Mouse (Mus musculus): ENCODE measurements at regions not wholly inside any gene's neighbourhood (a gene's known extent, or its start where the extent isn't known, plus 50 kb on each side); places are given as distances from the start of the nearest gene placed in this dataset.

GRCm38 (mm10) chr2:169204254-169204752, 248.9 kb upstream of the Zfp64 start:
- Histone ChIP-seq H3K27me3 (ENCODE audit: insufficient read depth, poor library complexity, severe bottlenecking) (no peaks in the 10 kb centered on the region), H3K36me3 (no peaks in the 10 kb centered on the region), H3K9me3 (peaks cover 8% of the 10 kb centered on the region; the same call in 1 of the 2 replicates), H3K4me1 (replicated peaks) (peaks cover 18% of the 10 kb centered on the region), H3K4me3 (no peak overlapping the region), H3K27ac (peak overlapping the region; percentile 63)
- DNase-seq (ENCODE audit: low spot score) = peak; percentile 33
- 75% methylated on average over 19 of the region's 19 CpGs for WGBS

- 63% methylated on average over 7 of the region's 7 CpGs for WGBS
- no peak overlapping the region for H3K4me3 ChIP-seq
- no peaks in the 10 kb centered on the region for H3K36me3 ChIP-seq
- H3K27ac ChIP-seq = no peak overlapping the region
- DNase-seq (ENCODE audit: low spot score) = no peak
- no peaks in the 10 kb centered on the region for H3K27me3 ChIP-seq (ENCODE audit: insufficient read depth, poor library complexity, severe bottlenecking)
- peaks cover 16% of the 10 kb centered on the region for H3K4me1 ChIP-seq (replicated peaks)
- no peaks in the 10 kb centered on the region for H3K9me3 ChIP-seq
Measured at GRCm38 (mm10) chr2:169191974-169192373, 236.6 kb upstream of the Zfp64 start.

- Histone ChIP-seq H3K36me3 (no peaks in the 10 kb centered on the region), H3K27ac (no peak overlapping the region; the same call in 1 of the 2 replicates), H3K4me3 (no peak overlapping the region), H3K9me3 (no peaks in the 10 kb centered on the region), H3K4me1 (replicated peaks) (peaks cover 16% of the 10 kb centered on the region), H3K27me3 (ENCODE audit: insufficient read depth, poor library complexity, severe bottlenecking) (no peaks in the 10 kb centered on the region)
- no peak for DNase-seq (ENCODE audit: low spot score)
- WGBS = 65% methylated on average over 10 of the region's 10 CpGs
Measured at GRCm38 (mm10) chr2:169191465-169191864, 236.1 kb upstream of the Zfp64 start.

GRCm38 (mm10) chr2:169177565-169177964, 222.2 kb upstream of the Zfp64 start:
- Histone ChIP-seq H3K9me3 (no peaks in the 10 kb centered on the region), H3K4me3 (no peak overlapping the region), H3K27me3 (ENCODE audit: insufficient read depth, poor library complexity, severe bottlenecking) (peaks cover 2% of the 10 kb centered on the region; the same call in 1 of the 2 replicates), H3K4me1 (replicated peaks) (no peaks in the 10 kb centered on the region), H3K36me3 (no peaks in the 10 kb centered on the region), H3K27ac (no peak overlapping the region)
- 83% methylated on average over 3 of the region's 3 CpGs for WGBS
- no peak for DNase-seq (ENCODE audit: low spot score)

- WGBS = 87% methylated on average over 5 of the region's 5 CpGs
- no peak overlapping the region for H3K27ac ChIP-seq
- no peak for DNase-seq (ENCODE audit: low spot score)
- H3K9me3 ChIP-seq = no peaks in the 10 kb centered on the region
- H3K27me3 ChIP-seq (ENCODE audit: insufficient read depth, poor library complexity, severe bottlenecking) = no peaks in the 10 kb centered on the region
- no peak overlapping the region for H3K4me3 ChIP-seq
- no peaks in the 10 kb centered on the region for H3K4me1 ChIP-seq (replicated peaks)
- H3K36me3 ChIP-seq = no peaks in the 10 kb centered on the region
Measured at GRCm38 (mm10) chr2:169168795-169169194, 213.4 kb upstream of the Zfp64 start.

- H3K9me3 ChIP-seq = no peaks in the 10 kb centered on the region
- H3K4me3 ChIP-seq = no peak overlapping the region
- 84% methylated on average over 6 of the region's 6 CpGs for WGBS
- no peaks in the 10 kb centered on the region for H3K27me3 ChIP-seq (ENCODE audit: insufficient read depth, poor library complexity, severe bottlenecking)
- H3K36me3 ChIP-seq = no peaks in the 10 kb centered on the region
- no peak for DNase-seq (ENCODE audit: low spot score)
- no peaks in the 10 kb centered on the region for H3K4me1 ChIP-seq (replicated peaks)
- no peak overlapping the region for H3K27ac ChIP-seq
Measured at GRCm38 (mm10) chr2:169168376-169168775, 213.0 kb upstream of the Zfp64 start.

- WGBS = 85% methylated on average over 8 of the region's 8 CpGs
- no peaks in the 10 kb centered on the region for H3K9me3 ChIP-seq
- DNase-seq (ENCODE audit: low spot score) = no peak
- H3K4me1 ChIP-seq (replicated peaks) = peaks cover 21% of the 10 kb centered on the region
- H3K27me3 ChIP-seq (ENCODE audit: insufficient read depth, poor library complexity, severe bottlenecking) = no peaks in the 10 kb centered on the region
- no peak overlapping the region for H3K4me3 ChIP-seq
- no peak overlapping the region for H3K27ac ChIP-seq
- no peaks in the 10 kb centered on the region for H3K36me3 ChIP-seq
Measured at GRCm38 (mm10) chr2:169161651-169162050, 206.3 kb upstream of the Zfp64 start.

GRCm38 (mm10) chr2:169158760-169159159, 203.4 kb upstream of the Zfp64 start:
- H3K9me3 ChIP-seq = no peaks in the 10 kb centered on the region
- 51% methylated on average over 11 of the region's 11 CpGs for WGBS
- no peak for DNase-seq (ENCODE audit: low spot score)
- H3K4me3 ChIP-seq = no peak overlapping the region
- H3K27ac ChIP-seq = no peak overlapping the region
- no peaks in the 10 kb centered on the region for H3K27me3 ChIP-seq (ENCODE audit: insufficient read depth, poor library complexity, severe bottlenecking)
- H3K36me3 ChIP-seq = no peaks in the 10 kb centered on the region
- H3K4me1 ChIP-seq (replicated peaks) = peaks cover 29% of the 10 kb centered on the region

GRCm38 (mm10) chr2:169158005-169158673, 202.8 kb upstream of the Zfp64 start:
- no peaks in the 10 kb centered on the region for H3K36me3 ChIP-seq
- no peaks in the 10 kb centered on the region for H3K27me3 ChIP-seq (ENCODE audit: insufficient read depth, poor library complexity, severe bottlenecking)
- no peak overlapping the region for H3K4me3 ChIP-seq
- H3K27ac ChIP-seq = no peak overlapping the region
- H3K9me3 ChIP-seq = no peaks in the 10 kb centered on the region
- 68% methylated on average over 17 of the region's 17 CpGs for WGBS
- H3K4me1 ChIP-seq (replicated peaks) = peaks cover 29% of the 10 kb centered on the region
- peak; percentile 22 for DNase-seq (ENCODE audit: low spot score)

GRCm38 (mm10) chr2:169156908-169157307, 201.5 kb upstream of the Zfp64 start:
- H3K4me3 ChIP-seq = no peak overlapping the region
- H3K4me1 ChIP-seq (replicated peaks) = peaks cover 29% of the 10 kb centered on the region
- H3K27ac ChIP-seq = peak overlapping the region; percentile 35; the same call in 1 of the 2 replicates
- no peaks in the 10 kb centered on the region for H3K36me3 ChIP-seq
- H3K27me3 ChIP-seq (ENCODE audit: insufficient read depth, poor library complexity, severe bottlenecking) = no peaks in the 10 kb centered on the region
- peak; percentile 19 for DNase-seq (ENCODE audit: low spot score)
- no peaks in the 10 kb centered on the region for H3K9me3 ChIP-seq
- 67% methylated on average over 8 of the region's 8 CpGs for WGBS

GRCm38 (mm10) chr2:169154881-169155280, 199.5 kb upstream of the Zfp64 start:
- Histone ChIP-seq H3K27me3 (ENCODE audit: insufficient read depth, poor library complexity, severe bottlenecking) (no peaks in the 10 kb centered on the region), H3K4me3 (no peak overlapping the region)
- no peak for DNase-seq (ENCODE audit: low spot score)

GRCm38 (mm10) chr2:169147655-169148054, 192.3 kb upstream of the Zfp64 start:
- H3K27ac ChIP-seq = no peak overlapping the region
- DNase-seq (ENCODE audit: low spot score) = no peak
- no peaks in the 10 kb centered on the region for H3K27me3 ChIP-seq (ENCODE audit: insufficient read depth, poor library complexity, severe bottlenecking)
- no peaks in the 10 kb centered on the region for H3K9me3 ChIP-seq
- H3K4me3 ChIP-seq = no peak overlapping the region
- 90% methylated on average over 7 of the region's 7 CpGs for WGBS
- no peaks in the 10 kb centered on the region for H3K36me3 ChIP-seq
- H3K4me1 ChIP-seq (replicated peaks) = peaks cover 3% of the 10 kb centered on the region; the same call in 1 of the 2 replicates

More at GRCm38 (mm10) chr2:169154881-169155280, 199.5 kb upstream of the Zfp64 start:
- WGBS = 88% methylated on average over 12 of the region's 12 CpGs
- no peak overlapping the region for H3K27ac ChIP-seq
- H3K36me3 ChIP-seq = no peaks in the 10 kb centered on the region
- peaks cover 29% of the 10 kb centered on the region for H3K4me1 ChIP-seq (replicated peaks)
- no peaks in the 10 kb centered on the region for H3K9me3 ChIP-seq

GRCm38 (mm10) chr2:169142224-169142623, 186.8 kb upstream of the Zfp64 start:
- Histone ChIP-seq H3K27ac (no peak overlapping the region), H3K36me3 (no peaks in the 10 kb centered on the region), H3K4me3 (no peak overlapping the region), H3K4me1 (replicated peaks) (peaks cover 23% of the 10 kb centered on the region; the same call in 1 of the 2 replicates), H3K27me3 (ENCODE audit: insufficient read depth, poor library complexity, severe bottlenecking) (no peaks in the 10 kb centered on the region), H3K9me3 (no peaks in the 10 kb centered on the region)
- 68% methylated on average over 8 of the region's 8 CpGs for WGBS
- no peak for DNase-seq (ENCODE audit: low spot score)

All from hindbrain, embryonic 10.5 days (tissue).